Mouse (Mus musculus): ENCODE data around the gene C8g. TPM values are rescaled to one million over a fixed set of nuclear protein-coding genes. Genes with fewer than 3 reads are reported as not detected.

C8g gene
- polyA plus RNA-seq, 1 experiment from 2014 or later: 4.5 TPM

- ATAC-seq: no peak
- Histone ChIP-seq H3K4me3 (replicated peaks; ENCODE audit: low read length) (no peak overlapping the region), H3K4me1 (replicated peaks; ENCODE audit: control insufficient read depth, insufficient read depth, low read length) (no peaks in the 10 kb centered on the region), H3K27ac (ENCODE audit: low read length) (no peak overlapping the region), H3K9ac (replicated peaks; ENCODE audit: low read depth, low read length) (no peak overlapping the region), H3K9me3 (ENCODE audit: control insufficient read depth, low read length) (no peaks in the 10 kb centered on the region), H3K4me2 (ENCODE audit: low read length) (no peak overlapping the region), H3K27me3 (replicated peaks; ENCODE audit: control insufficient read depth, insufficient read depth, low read length) (no peaks in the 10 kb centered on the region), H3K36me3 (ENCODE audit: control insufficient read depth, insufficient read depth) (no peaks in the 10 kb centered on the region)
- WGBS: 87% methylated on average over 7 of the region's 7 CpGs
These were observed 12.8 kb downstream of the C8g start for GRCm38 (mm10) chr2:25488671-25489068.

- H3K4me1 ChIP-seq (replicated peaks; ENCODE audit: control insufficient read depth, insufficient read depth, low read length): no peaks in the 10 kb centered on the region
- H3K4me3 ChIP-seq (replicated peaks; ENCODE audit: low read length): no peak overlapping the region
- no peaks in the 10 kb centered on the region for H3K36me3 ChIP-seq (ENCODE audit: control insufficient read depth, insufficient read depth)
- ATAC-seq: no peak
- H3K9me3 ChIP-seq (ENCODE audit: control insufficient read depth, low read length): no peaks in the 10 kb centered on the region
- no peak overlapping the region for H3K9ac ChIP-seq (replicated peaks; ENCODE audit: low read depth, low read length)
- no peaks in the 10 kb centered on the region for H3K27me3 ChIP-seq (replicated peaks; ENCODE audit: control insufficient read depth, insufficient read depth, low read length)
- 83% methylated on average over 6 of the region's 6 CpGs for WGBS
- H3K27ac ChIP-seq (ENCODE audit: low read length): no peak overlapping the region
- no peak overlapping the region for H3K4me2 ChIP-seq (ENCODE audit: low read length)
These were observed 13.4 kb downstream of the C8g start for GRCm38 (mm10) chr2:25487965-25488670.

GRCm38 (mm10) chr2:25484901-25485647 lies 16.4 kb downstream of the C8g start:
- no peak overlapping the region for H3K4me3 ChIP-seq (replicated peaks; ENCODE audit: low read length)
- no peak overlapping the region for H3K9ac ChIP-seq (replicated peaks; ENCODE audit: low read depth, low read length)
- H3K9me3 ChIP-seq (ENCODE audit: control insufficient read depth, low read length): no peaks in the 10 kb centered on the region
- WGBS: 66% methylated on average over 11 of the region's 11 CpGs
- no peak for ATAC-seq
- H3K27ac ChIP-seq (ENCODE audit: low read length): no peak overlapping the region
- H3K4me2 ChIP-seq (ENCODE audit: low read length): no peak overlapping the region
- no peaks in the 10 kb centered on the region for H3K36me3 ChIP-seq (ENCODE audit: control insufficient read depth, insufficient read depth)
- H3K27me3 ChIP-seq (replicated peaks; ENCODE audit: control insufficient read depth, insufficient read depth, low read length): no peaks in the 10 kb centered on the region
- H3K4me1 ChIP-seq (replicated peaks; ENCODE audit: control insufficient read depth, insufficient read depth, low read length): no peaks in the 10 kb centered on the region

- Histone ChIP-seq H3K36me3 (ENCODE audit: control insufficient read depth, insufficient read depth) (no peaks in the 10 kb centered on the region), H3K27me3 (replicated peaks; ENCODE audit: control insufficient read depth, insufficient read depth, low read length) (no peaks in the 10 kb centered on the region), H3K4me1 (replicated peaks; ENCODE audit: control insufficient read depth, insufficient read depth, low read length) (no peaks in the 10 kb centered on the region), H3K4me2 (ENCODE audit: low read length) (no peak overlapping the region), H3K4me3 (replicated peaks; ENCODE audit: low read length) (no peak overlapping the region), H3K27ac (ENCODE audit: low read length) (no peak overlapping the region), H3K9me3 (ENCODE audit: control insufficient read depth, low read length) (no peaks in the 10 kb centered on the region), H3K9ac (replicated peaks; ENCODE audit: low read depth, low read length) (no peak overlapping the region)
- ATAC-seq: no peak
- 23% methylated on average over 7 of the region's 7 CpGs for WGBS
These were observed 18.6 kb downstream of the C8g start for GRCm38 (mm10) chr2:25482969-25483368.

GRCm38 (mm10) chr2:25480541-25480940 lies 21.0 kb downstream of the C8g start:
- no peak overlapping the region for H3K4me2 ChIP-seq (ENCODE audit: low read length)
- H3K27me3 ChIP-seq (replicated peaks; ENCODE audit: control insufficient read depth, insufficient read depth, low read length): no peaks in the 10 kb centered on the region
- H3K9me3 ChIP-seq (ENCODE audit: control insufficient read depth, low read length): no peaks in the 10 kb centered on the region
- no peaks in the 10 kb centered on the region for H3K4me1 ChIP-seq (replicated peaks; ENCODE audit: control insufficient read depth, insufficient read depth, low read length)
- no peaks in the 10 kb centered on the region for H3K36me3 ChIP-seq (ENCODE audit: control insufficient read depth, insufficient read depth)
- no peak overlapping the region for H3K9ac ChIP-seq (replicated peaks; ENCODE audit: low read depth, low read length)
- WGBS: 92% methylated on average over 1 of the region's 1 CpGs
- H3K27ac ChIP-seq (ENCODE audit: low read length): no peak overlapping the region
- H3K4me3 ChIP-seq (replicated peaks; ENCODE audit: low read length): no peak overlapping the region
- ATAC-seq: no peak

- Histone ChIP-seq H3K4me1 (replicated peaks; ENCODE audit: control insufficient read depth, insufficient read depth, low read length) (no peaks in the 10 kb centered on the region), H3K4me3 (replicated peaks; ENCODE audit: low read length) (no peak overlapping the region), H3K9me3 (ENCODE audit: control insufficient read depth, low read length) (no peaks in the 10 kb centered on the region), H3K36me3 (ENCODE audit: control insufficient read depth, insufficient read depth) (no peaks in the 10 kb centered on the region), H3K27me3 (replicated peaks; ENCODE audit: control insufficient read depth, insufficient read depth, low read length) (no peaks in the 10 kb centered on the region), H3K27ac (ENCODE audit: low read length) (no peak overlapping the region), H3K4me2 (ENCODE audit: low read length) (no peak overlapping the region), H3K9ac (replicated peaks; ENCODE audit: low read depth, low read length) (no peak overlapping the region)
- no peak for ATAC-seq
- WGBS: 77% methylated on average over 10 of the region's 10 CpGs
These were observed 21.8 kb downstream of the C8g start for GRCm38 (mm10) chr2:25479551-25480311.

GRCm38 (mm10) chr2:25477967-25478675 lies 23.4 kb downstream of the C8g start:
- Histone ChIP-seq H3K4me3 (replicated peaks; ENCODE audit: low read length) (no peak overlapping the region), H3K4me1 (replicated peaks; ENCODE audit: control insufficient read depth, insufficient read depth, low read length) (no peaks in the 10 kb centered on the region), H3K9ac (replicated peaks; ENCODE audit: low read depth, low read length) (no peak overlapping the region), H3K9me3 (ENCODE audit: control insufficient read depth, low read length) (no peaks in the 10 kb centered on the region), H3K27me3 (replicated peaks; ENCODE audit: control insufficient read depth, insufficient read depth, low read length) (no peaks in the 10 kb centered on the region), H3K36me3 (ENCODE audit: control insufficient read depth, insufficient read depth) (no peaks in the 10 kb centered on the region), H3K27ac (ENCODE audit: low read length) (no peak overlapping the region), H3K4me2 (ENCODE audit: low read length) (no peak overlapping the region)
- no peak for ATAC-seq
- WGBS: 88% methylated on average over 3 of the region's 3 CpGs

- H3K27ac ChIP-seq (ENCODE audit: low read length): no peak overlapping the region
- ATAC-seq: no peak
- WGBS: 93% methylated on average over 8 of the region's 8 CpGs
These were observed 24.0 kb downstream of the C8g start for GRCm38 (mm10) chr2:25477541-25477940.

GRCm38 (mm10) chr2:25472550-25472949 lies 29.0 kb downstream of the C8g start:
- H3K36me3 ChIP-seq (ENCODE audit: control insufficient read depth, insufficient read depth): no peaks in the 10 kb centered on the region
- peaks cover 8% of the 10 kb centered on the region; the same call in 1 of the 2 replicates for H3K4me1 ChIP-seq (replicated peaks; ENCODE audit: control insufficient read depth, insufficient read depth, low read length)
- H3K27me3 ChIP-seq (replicated peaks; ENCODE audit: control insufficient read depth, insufficient read depth, low read length): no peaks in the 10 kb centered on the region
- H3K4me2 ChIP-seq (ENCODE audit: low read length): no peak overlapping the region
- no peak overlapping the region for H3K4me3 ChIP-seq (replicated peaks; ENCODE audit: low read length)
- 81% methylated on average over 2 of the region's 2 CpGs for WGBS
- no peaks in the 10 kb centered on the region for H3K9me3 ChIP-seq (ENCODE audit: control insufficient read depth, low read length)
- H3K9ac ChIP-seq (replicated peaks; ENCODE audit: low read depth, low read length): no peak overlapping the region
- no peak overlapping the region for H3K27ac ChIP-seq (ENCODE audit: low read length)
- no peak for ATAC-seq

More at GRCm38 (mm10) chr2:25477541-25477940, 24.0 kb downstream of the C8g start:
- Histone ChIP-seq H3K4me1 (replicated peaks; ENCODE audit: control insufficient read depth, insufficient read depth, low read length) (no peaks in the 10 kb centered on the region), H3K9me3 (ENCODE audit: control insufficient read depth, low read length) (no peaks in the 10 kb centered on the region), H3K9ac (replicated peaks; ENCODE audit: low read depth, low read length) (no peak overlapping the region), H3K4me3 (replicated peaks; ENCODE audit: low read length) (no peak overlapping the region), H3K4me2 (ENCODE audit: low read length) (no peak overlapping the region), H3K36me3 (ENCODE audit: control insufficient read depth, insufficient read depth) (no peaks in the 10 kb centered on the region), H3K27me3 (replicated peaks; ENCODE audit: control insufficient read depth, insufficient read depth, low read length) (no peaks in the 10 kb centered on the region)

Data from forebrain, embryonic 16.5 days (tissue).